Mouse (Mus musculus) kidney, embryonic 16.5 days (tissue): ENCODE data around the gene Ralgapa2. TPM values are rescaled to one million over a fixed set of nuclear protein-coding genes. Genes with fewer than 3 reads are reported as not detected.

Source experiments
- ATAC-seq: fragments of 200-750 bp; cut with Nextera tagmentation; 2 replicates; pipeline ENCODE4 v1.8.0; 2017; ENCODE audit warnings: moderate TSS enrichment; ENCODE audit not compliant: low FRiP score, low TSS enrichment
- H3K27ac ChIP-seq: fragments of 300-500 bp; sonication (generic); 2 replicates; pipeline ENCODE4 v1.5.1; 2014; ENCODE audit warnings: low read length
- H3K27me3 ChIP-seq: fragments of 300-500 bp; sonication (generic); 2 replicates; pipeline ENCODE4 v1.6.1; 2014; ENCODE audit warnings: low read length, control low read depth, mixed read lengths; ENCODE audit not compliant: insufficient read depth
- H3K36me3 ChIP-seq: fragments of 300-500 bp; sonication (generic); 2 replicates; pipeline ENCODE4 v1.6.1; 2014; ENCODE audit warnings: low read length, control low read depth, mixed read lengths; ENCODE audit not compliant: insufficient read depth
- H3K4me1 ChIP-seq: fragments of 300-500 bp; sonication (generic); 2 replicates; pipeline ENCODE4 v1.6.1; 2014; ENCODE audit warnings: low read length, control low read depth, mixed read lengths; ENCODE audit not compliant: insufficient read depth
- H3K4me2 ChIP-seq: fragments of 300-500 bp; sonication (generic); replicated peaks from 2 replicates; pipeline ENCODE4 v1.6.1; 2014; ENCODE audit warnings: low read depth, low read length
- H3K4me3 ChIP-seq: fragments of 300-500 bp; sonication (generic); 2 replicates; pipeline ENCODE4 v1.5.1; 2014; ENCODE audit warnings: mild to moderate bottlenecking, low read length
- H3K9ac ChIP-seq: fragments of 300-500 bp; sonication (generic); replicated peaks from 2 replicates; pipeline ENCODE4 v1.6.1; 2014; ENCODE audit warnings: low read length
- H3K9me3 ChIP-seq: fragments of 300-500 bp; sonication (generic); 2 replicates; pipeline ENCODE4 v1.6.1; 2016; ENCODE audit warnings: low read length, control low read depth
- WGBS: fragments of 180-500 bp; shearing (Covaris S2); extraction: QIAGEN DNeasy Blood & Tissue Kit; methylation state at CpG from one replicate; pipeline ENCODE4 v1.1.7; 2014; 5-methylcytosine and 5-hydroxymethylcytosine counted together
- polyA plus RNA-seq: library from polyadenylated mRNA; unstranded; fragments of >200 nt; fragmentation: Nextera tagmentation; extraction: Ambion mirVana; gene quantifications from 2 replicates; pipeline ENCODE4 v1.2.1, GENCODE M21; 2015

Ralgapa2 gene
- polyA plus RNA-seq, 1 experiment from 2014 or later: 6.8 TPM

DNA sequence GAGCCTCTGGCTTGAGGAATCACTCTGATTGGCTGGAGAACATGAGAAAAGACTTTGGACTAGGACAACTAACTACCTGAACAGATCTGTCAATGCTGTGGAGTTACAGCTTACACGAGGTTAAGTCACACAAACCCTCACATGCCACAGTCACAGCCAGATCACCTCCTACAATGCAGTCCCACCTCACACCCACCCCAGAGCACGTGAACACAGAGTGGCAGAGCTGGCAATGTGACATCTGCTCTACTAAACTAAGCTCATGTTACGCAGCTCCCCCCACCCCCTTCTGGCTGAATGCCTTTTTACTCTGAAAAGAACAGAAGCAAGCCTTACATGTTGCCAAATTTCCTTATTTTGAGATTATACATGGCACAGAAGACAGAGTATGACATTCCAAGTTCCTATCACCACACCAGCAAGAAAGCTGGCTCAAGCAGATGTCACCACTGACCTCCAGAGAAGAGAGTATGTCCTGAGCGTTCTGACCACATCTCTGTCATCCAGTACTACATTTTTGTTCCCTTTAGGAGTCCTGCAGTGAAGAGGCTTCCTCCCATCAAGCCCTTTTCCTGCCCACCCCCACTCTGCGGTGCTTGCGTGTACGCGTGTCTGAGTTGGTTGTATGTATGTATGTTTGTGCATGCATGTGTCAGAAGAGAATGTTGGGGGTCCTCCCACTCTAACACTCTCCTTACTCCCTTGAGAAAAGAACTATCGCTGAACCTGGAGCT is 9.4 kb downstream of the Ralgapa2 start:
- Histone ChIP-seq H3K36me3 (no peaks in the 10 kb centered on the region), H3K4me2 (no peak overlapping the region), H3K9ac (no peak overlapping the region), H3K4me1 (peaks cover 8% of the 10 kb centered on the region), H3K27me3 (no peaks in the 10 kb centered on the region), H3K9me3 (no peaks in the 10 kb centered on the region), H3K4me3 (no peak overlapping the region), H3K27ac (no peak overlapping the region)
- peak; percentile 81; the same call in 1 of the 2 replicates for ATAC-seq
- WGBS: 63% methylated on average over 9 of the region's 9 CpGs

- Histone ChIP-seq H3K9me3 (no peaks in the 10 kb centered on the region), H3K27ac (no peak overlapping the region), H3K4me2 (no peak overlapping the region), H3K4me1 (peaks cover 8% of the 10 kb centered on the region), H3K36me3 (no peaks in the 10 kb centered on the region), H3K4me3 (no peak overlapping the region), H3K27me3 (no peaks in the 10 kb centered on the region), H3K9ac (no peak overlapping the region)
- WGBS: 85% methylated on average over 1 of the region's 1 CpGs
- ATAC-seq: no peak
These were observed 12.1 kb downstream of the Ralgapa2 start for GRCm38 (mm10) chr2:146500067-146500466.

- no peak overlapping the region for H3K27ac ChIP-seq
- no peaks in the 10 kb centered on the region for H3K36me3 ChIP-seq
- no peak overlapping the region for H3K4me2 ChIP-seq
- ATAC-seq: no peak
- peaks cover 8% of the 10 kb centered on the region for H3K4me1 ChIP-seq
- no peak overlapping the region for H3K9ac ChIP-seq
- 93% methylated on average over 1 of the region's 1 CpGs for WGBS
- no peaks in the 10 kb centered on the region for H3K27me3 ChIP-seq
- H3K9me3 ChIP-seq: no peaks in the 10 kb centered on the region
- H3K4me3 ChIP-seq: no peak overlapping the region
These were observed 13.0 kb downstream of the Ralgapa2 start for GRCm38 (mm10) chr2:146499111-146499510.

- WGBS: 82% methylated on average over 6 of the region's 6 CpGs
- H3K36me3 ChIP-seq: no peaks in the 10 kb centered on the region
- H3K4me3 ChIP-seq: no peak overlapping the region
- no peaks in the 10 kb centered on the region for H3K27me3 ChIP-seq
- no peaks in the 10 kb centered on the region for H3K9me3 ChIP-seq
- peaks cover 8% of the 10 kb centered on the region for H3K4me1 ChIP-seq
- no peak overlapping the region for H3K9ac ChIP-seq
- no peak for ATAC-seq
- H3K4me2 ChIP-seq: no peak overlapping the region
- H3K27ac ChIP-seq: no peak overlapping the region
These were observed 13.8 kb downstream of the Ralgapa2 start for GRCm38 (mm10) chr2:146498298-146498697.

GRCm38 (mm10) chr2:146496995-146497394 is 15.1 kb downstream of the Ralgapa2 start:
- Histone ChIP-seq H3K4me3 (no peak overlapping the region), H3K9me3 (no peaks in the 10 kb centered on the region), H3K4me1 (no peaks in the 10 kb centered on the region), H3K36me3 (no peaks in the 10 kb centered on the region), H3K27ac (no peak overlapping the region), H3K4me2 (no peak overlapping the region), H3K27me3 (no peaks in the 10 kb centered on the region), H3K9ac (no peak overlapping the region)
- whole genome bisulfite sequencing: 13% methylated on average over 1 of the region's 1 CpGs
- no peak for ATAC-seq

DNA sequence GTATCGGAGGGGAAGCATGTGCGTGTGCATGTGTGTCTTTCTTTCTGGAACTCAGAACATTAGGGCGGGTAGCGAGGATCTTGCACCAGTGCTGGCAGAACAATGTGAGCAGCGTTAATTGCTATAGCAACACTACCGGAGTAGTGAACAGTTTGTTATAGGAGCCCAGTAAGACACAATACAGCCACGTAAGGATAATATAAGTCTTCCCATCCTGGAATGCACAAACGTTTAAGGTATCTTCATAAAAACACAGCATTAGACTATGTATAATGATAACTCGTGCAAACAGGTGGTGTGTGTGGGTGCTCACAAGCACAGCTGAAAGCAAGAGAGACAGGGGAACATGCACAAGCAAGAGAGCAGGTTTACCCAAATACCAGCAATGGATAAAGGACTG is 16.4 kb downstream of the Ralgapa2 start:
- WGBS: 89% methylated on average over 9 of the region's 9 CpGs

DNA sequence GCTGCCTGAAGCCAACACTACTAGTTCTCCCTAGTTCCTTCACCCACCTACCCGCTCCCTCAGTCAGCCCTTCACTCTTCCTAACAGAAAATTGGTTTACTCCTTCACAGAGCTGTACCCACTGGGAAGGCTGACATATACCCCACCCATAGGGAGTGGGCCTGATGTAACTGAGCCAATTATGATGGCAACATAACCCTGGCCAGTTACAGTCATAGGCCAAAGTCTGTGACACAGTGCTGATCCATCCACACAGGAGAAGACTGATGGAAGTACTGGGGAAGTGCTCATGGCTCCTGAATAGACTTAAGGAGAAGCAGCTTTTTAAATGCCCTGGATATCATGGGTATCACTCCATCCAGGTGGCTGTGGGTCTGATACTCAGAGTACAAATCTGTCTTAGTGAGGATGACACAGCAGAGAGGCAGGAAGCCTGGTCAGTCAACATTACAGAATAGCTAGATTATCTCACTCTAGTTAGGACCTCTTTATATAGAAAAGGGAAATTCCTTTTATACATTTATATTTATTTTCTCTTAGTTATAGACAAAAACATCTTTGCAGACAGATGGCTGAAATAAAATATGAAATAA is 18.7 kb downstream of the Ralgapa2 start:
- H3K4me1 ChIP-seq: no peaks in the 10 kb centered on the region
- H3K9me3 ChIP-seq: no peaks in the 10 kb centered on the region
- ATAC-seq: no peak

More for the DNA sequence above, 16.4 kb downstream of the Ralgapa2 start:
- Histone ChIP-seq H3K4me1 (no peaks in the 10 kb centered on the region), H3K36me3 (no peaks in the 10 kb centered on the region), H3K27me3 (no peaks in the 10 kb centered on the region), H3K9me3 (no peaks in the 10 kb centered on the region), H3K9ac (no peak overlapping the region), H3K4me2 (no peak overlapping the region), H3K4me3 (no peak overlapping the region), H3K27ac (no peak overlapping the region)
- ATAC-seq: no peak

DNA sequence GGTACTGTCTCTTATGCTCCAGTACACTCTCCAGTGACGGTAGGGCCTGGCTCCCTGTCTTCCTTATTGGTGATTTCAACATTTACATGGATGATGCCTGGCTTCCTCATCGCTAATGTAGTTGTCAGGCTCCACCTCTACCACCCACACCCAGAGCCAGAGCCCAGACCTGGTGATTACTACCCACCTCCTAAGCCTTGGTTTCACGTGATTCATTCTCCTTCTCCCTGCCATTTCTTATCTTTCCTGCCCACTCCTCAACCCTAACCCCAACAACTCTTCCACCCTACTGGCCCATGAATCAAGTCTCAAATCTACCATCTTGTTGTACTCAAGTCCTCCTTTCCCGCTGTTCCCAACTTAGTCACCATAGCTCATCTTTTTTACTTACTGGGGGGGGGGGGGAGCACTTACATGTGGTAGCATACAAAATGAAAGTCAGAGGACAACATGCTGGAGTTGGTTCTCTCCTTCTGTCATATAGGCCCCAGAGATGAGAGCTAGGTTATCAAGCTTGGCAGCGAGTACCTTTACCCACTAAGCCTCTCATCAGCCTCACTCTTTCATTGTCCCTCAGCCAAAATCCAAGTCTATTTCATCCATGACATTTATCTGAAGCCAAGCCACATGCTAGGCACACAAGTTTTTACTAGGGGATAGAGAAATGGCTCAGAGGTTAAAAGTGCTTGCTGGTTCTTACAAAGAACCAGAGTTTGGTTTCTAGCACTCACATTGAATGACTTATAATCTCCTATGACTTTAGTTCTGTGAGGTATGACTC is 20.1 kb downstream of the Ralgapa2 start:
- ATAC-seq: no peak
- Histone ChIP-seq H3K4me1 (no peaks in the 10 kb centered on the region), H3K9me3 (no peaks in the 10 kb centered on the region), H3K27me3 (no peaks in the 10 kb centered on the region), H3K4me3 (no peak overlapping the region), H3K27ac (no peak overlapping the region), H3K36me3 (no peaks in the 10 kb centered on the region), H3K9ac (no peak overlapping the region), H3K4me2 (no peak overlapping the region)
- WGBS: 93% methylated on average over 5 of the region's 5 CpGs

More for the DNA sequence above, 18.7 kb downstream of the Ralgapa2 start:
- Histone ChIP-seq H3K27me3 (no peaks in the 10 kb centered on the region), H3K36me3 (no peaks in the 10 kb centered on the region), H3K9ac (no peak overlapping the region), H3K4me3 (no peak overlapping the region), H3K4me2 (no peak overlapping the region), H3K27ac (no peak overlapping the region)
- WGBS: 88% methylated on average over 1 of the region's 1 CpGs

- 95% methylated on average over 1 of the region's 1 CpGs for WGBS
- no peak overlapping the region for H3K9ac ChIP-seq
- no peak for ATAC-seq
- no peak overlapping the region for H3K4me3 ChIP-seq
- no peaks in the 10 kb centered on the region for H3K4me1 ChIP-seq
- no peaks in the 10 kb centered on the region for H3K27me3 ChIP-seq
- no peak overlapping the region for H3K27ac ChIP-seq
- H3K4me2 ChIP-seq: no peak overlapping the region
- no peaks in the 10 kb centered on the region for H3K9me3 ChIP-seq
- no peaks in the 10 kb centered on the region for H3K36me3 ChIP-seq
These were observed 21.2 kb downstream of the Ralgapa2 start for GRCm38 (mm10) chr2:146490926-146491325.

DNA sequence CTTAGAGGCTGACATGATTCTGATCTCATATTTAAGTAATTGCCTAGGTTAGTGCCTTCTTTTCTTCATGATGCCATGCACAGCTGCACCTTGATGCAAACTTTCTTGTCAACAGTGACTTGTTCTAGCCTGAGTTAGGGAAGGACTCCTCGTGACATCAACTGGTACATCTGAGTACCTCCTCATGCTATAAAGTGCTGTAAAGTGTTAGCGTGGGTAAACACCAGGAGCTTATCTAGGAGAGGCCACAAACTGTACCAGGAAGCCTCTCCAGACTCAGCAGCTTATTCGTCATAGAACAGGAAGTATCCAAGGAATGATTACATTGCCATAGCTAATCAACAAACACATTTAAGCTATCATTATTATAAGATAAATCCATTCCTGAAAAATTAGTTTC is 23.9 kb downstream of the Ralgapa2 start:
- Histone ChIP-seq H3K27ac (no peak overlapping the region), H3K4me3 (no peak overlapping the region), H3K4me2 (no peak overlapping the region), H3K9ac (no peak overlapping the region), H3K4me1 (no peaks in the 10 kb centered on the region), H3K27me3 (no peaks in the 10 kb centered on the region), H3K36me3 (no peaks in the 10 kb centered on the region), H3K9me3 (no peaks in the 10 kb centered on the region)
- 79% methylated on average over 3 of the region's 3 CpGs for WGBS
- no peak for ATAC-seq
